Mouse (Mus musculus): ENCODE measurements at regions not wholly inside any gene's neighbourhood (a gene's known extent, or its start where the extent isn't known, plus 50 kb on each side); places are given as distances from the start of the nearest gene placed in this dataset.

- Histone ChIP-seq H3K27ac (ENCODE audit: low read depth) (no peak overlapping the region), H3K36me3 (replicated peaks; ENCODE audit: control insufficient read depth, insufficient read depth, low read length) (no peaks in the 10 kb centered on the region)
- 73% methylated on average over 3 of the region's 3 CpGs for WGBS
Measured at GRCm38 (mm10) chr13:44252496-44252895, 467.9 kb downstream of the Cd83 start.

GRCm38 (mm10) chr13:44258422-44258821 lies 470.9 kb upstream of the Jarid2 start:
- DNase-seq (ENCODE audit: low spot score), result no peak
- H3K4me3 ChIP-seq (ENCODE audit: low read depth, low read length), result no peak overlapping the region
- H3K36me3 ChIP-seq (replicated peaks; ENCODE audit: control insufficient read depth, insufficient read depth, low read length), result no peaks in the 10 kb centered on the region
- H3K27me3 ChIP-seq (ENCODE audit: control insufficient read depth, insufficient read depth, low read length), result no peaks in the 10 kb centered on the region
- H3K4me2 ChIP-seq (ENCODE audit: low read depth, low read length), result no peak overlapping the region
- 0 out of 2 replicates have a peak, but pooled peaks cover 2% of the 10 kb centered on the region for H3K4me1 ChIP-seq (ENCODE audit: control insufficient read depth, insufficient read depth)
- no peak overlapping the region for H3K9ac ChIP-seq (replicated peaks; ENCODE audit: low read depth, low read length)
- no peak for ATAC-seq (ENCODE audit: insufficient read depth, low read depth)
- no peak overlapping the region for H3K27ac ChIP-seq (ENCODE audit: low read depth)
- WGBS, result 77% methylated on average over 10 of the region's 10 CpGs
- H3K9me3 ChIP-seq (replicated peaks; ENCODE audit: control insufficient read depth, low read length), result no peaks in the 10 kb centered on the region
- TF ChIP-seq EP300 (IDR thresholded peaks at IDR 0.05; ENCODE audit: low read depth), result no peak

More at GRCm38 (mm10) chr13:44252496-44252895, 467.9 kb downstream of the Cd83 start:
- no peak overlapping the region for H3K4me2 ChIP-seq (ENCODE audit: low read depth, low read length)
- no peaks in the 10 kb centered on the region for H3K9me3 ChIP-seq (replicated peaks; ENCODE audit: control insufficient read depth, low read length)
- H3K4me3 ChIP-seq (ENCODE audit: low read depth, low read length), result no peak overlapping the region
- H3K27me3 ChIP-seq (ENCODE audit: control insufficient read depth, insufficient read depth, low read length), result no peaks in the 10 kb centered on the region
- ATAC-seq (ENCODE audit: insufficient read depth, low read depth) (no peak), DNase-seq (ENCODE audit: low spot score) (no peak)
- peaks cover 17% of the 10 kb centered on the region for H3K4me1 ChIP-seq (ENCODE audit: control insufficient read depth, insufficient read depth)
- H3K9ac ChIP-seq (replicated peaks; ENCODE audit: low read depth, low read length), result no peak overlapping the region
- TF ChIP-seq EP300 (IDR thresholded peaks at IDR 0.05; ENCODE audit: low read depth) (no peak), CTCF (IDR thresholded peaks at IDR 0.05; ENCODE audit: low read depth) (no peak)

GRCm38 (mm10) chr13:44260039-44260438 lies 469.2 kb upstream of the Jarid2 start:
- no peaks in the 10 kb centered on the region for H3K9me3 ChIP-seq (replicated peaks; ENCODE audit: control insufficient read depth, low read length)
- no peak overlapping the region for H3K4me3 ChIP-seq (ENCODE audit: low read depth, low read length)
- DNase-seq (ENCODE audit: low spot score), result peak; percentile 54
- no peaks in the 10 kb centered on the region for H3K36me3 ChIP-seq (replicated peaks; ENCODE audit: control insufficient read depth, insufficient read depth, low read length)
- 61% methylated on average over 6 of the region's 6 CpGs for WGBS
- no peak overlapping the region for H3K4me2 ChIP-seq (ENCODE audit: low read depth, low read length)
- 0 out of 2 replicates have a peak, but pooled peaks cover 2% of the 10 kb centered on the region for H3K4me1 ChIP-seq (ENCODE audit: control insufficient read depth, insufficient read depth)
- ATAC-seq (ENCODE audit: insufficient read depth, low read depth), result peak; percentile 60; the same call in 1 of the 2 replicates
- TF ChIP-seq CTCF (IDR thresholded peaks at IDR 0.05; ENCODE audit: low read depth) (no peak), EP300 (IDR thresholded peaks at IDR 0.05; ENCODE audit: low read depth) (no peak)
- no peaks in the 10 kb centered on the region for H3K27me3 ChIP-seq (ENCODE audit: control insufficient read depth, insufficient read depth, low read length)
- no peak overlapping the region for H3K9ac ChIP-seq (replicated peaks; ENCODE audit: low read depth, low read length)
- H3K27ac ChIP-seq (ENCODE audit: low read depth), result peak overlapping the region; percentile 44; the same call in 1 of the 2 replicates

- peak; percentile 69 for ATAC-seq (ENCODE audit: insufficient read depth, low read depth)
- DNase-seq (ENCODE audit: low spot score), result peak; percentile 54
- WGBS, result 63% methylated on average over 8 of the region's 8 CpGs
- Histone ChIP-seq H3K4me3 (ENCODE audit: low read depth, low read length) (no peak overlapping the region), H3K4me1 (ENCODE audit: control insufficient read depth, insufficient read depth) (0 out of 2 replicates have a peak, but pooled peaks cover 2% of the 10 kb centered on the region), H3K9ac (replicated peaks; ENCODE audit: low read depth, low read length) (no peak overlapping the region), H3K4me2 (ENCODE audit: low read depth, low read length) (no peak overlapping the region), H3K9me3 (replicated peaks; ENCODE audit: control insufficient read depth, low read length) (no peaks in the 10 kb centered on the region), H3K36me3 (replicated peaks; ENCODE audit: control insufficient read depth, insufficient read depth, low read length) (no peaks in the 10 kb centered on the region), H3K27ac (ENCODE audit: low read depth) (peak overlapping the region; percentile 44), H3K27me3 (ENCODE audit: control insufficient read depth, insufficient read depth, low read length) (no peaks in the 10 kb centered on the region)
- TF ChIP-seq CTCF (IDR thresholded peaks at IDR 0.05; ENCODE audit: low read depth) (no peak), EP300 (IDR thresholded peaks at IDR 0.05; ENCODE audit: low read depth) (no peak)
Measured at GRCm38 (mm10) chr13:44260637-44261333, 468.5 kb upstream of the Jarid2 start.

- Histone ChIP-seq H3K36me3 (replicated peaks; ENCODE audit: control insufficient read depth, insufficient read depth, low read length) (no peaks in the 10 kb centered on the region), H3K4me3 (ENCODE audit: low read depth, low read length) (no peak overlapping the region), H3K27ac (ENCODE audit: low read depth) (no peak overlapping the region), H3K27me3 (ENCODE audit: control insufficient read depth, insufficient read depth, low read length) (no peaks in the 10 kb centered on the region), H3K4me1 (ENCODE audit: control insufficient read depth, insufficient read depth) (no peaks in the 10 kb centered on the region), H3K4me2 (ENCODE audit: low read depth, low read length) (no peak overlapping the region), H3K9ac (replicated peaks; ENCODE audit: low read depth, low read length) (no peak overlapping the region), H3K9me3 (replicated peaks; ENCODE audit: control insufficient read depth, low read length) (no peaks in the 10 kb centered on the region)
- 84% methylated on average over 16 of the region's 16 CpGs for WGBS
- TF ChIP-seq CTCF (IDR thresholded peaks at IDR 0.05; ENCODE audit: low read depth) (no peak), EP300 (IDR thresholded peaks at IDR 0.05; ENCODE audit: low read depth) (no peak)
- DNase-seq (ENCODE audit: low spot score), result no peak
- no peak for ATAC-seq (ENCODE audit: insufficient read depth, low read depth)
Measured at GRCm38 (mm10) chr13:44272746-44273524, 456.3 kb upstream of the Jarid2 start.

Measured in heart, postnatal 0 days (tissue).